9 mouse cellular contexts compared by ENCODE assay signal in the genomic region with DNA sequence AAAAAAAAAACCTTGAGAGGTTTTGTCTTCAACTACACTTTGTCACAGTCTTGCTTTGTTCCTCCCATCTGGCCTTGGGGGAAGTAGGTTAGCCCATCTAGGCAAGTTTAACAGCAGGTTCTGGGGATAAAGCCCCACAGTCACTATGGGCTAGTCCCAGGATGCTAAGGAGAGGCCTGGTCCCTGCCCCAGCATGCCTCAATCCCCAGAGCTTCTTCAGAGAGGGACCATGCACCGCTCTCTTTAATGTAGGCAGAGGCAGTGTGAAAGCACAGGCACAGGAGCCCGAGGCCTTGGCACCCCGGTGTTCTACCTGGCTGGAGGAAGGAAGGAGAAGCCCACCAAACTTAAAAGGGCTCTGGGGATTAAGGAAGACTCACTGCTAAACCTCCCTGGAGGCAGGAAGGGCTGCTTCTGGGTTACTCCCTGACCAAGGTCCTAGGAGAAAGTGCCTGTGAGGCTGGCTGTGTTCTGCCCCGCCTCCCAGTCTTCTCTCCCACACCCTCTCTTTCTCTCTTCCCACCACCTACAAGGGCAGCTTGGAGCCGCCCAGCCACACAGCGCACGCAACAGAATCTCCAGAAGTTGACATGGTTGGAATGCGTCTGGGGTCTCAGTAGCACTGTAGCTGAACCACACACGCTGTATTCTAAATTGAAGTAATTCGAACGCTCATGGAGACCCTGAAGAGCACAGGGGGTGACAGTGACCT.
DNase-seq lines count a peak whose midpoint lies in the region; ATAC-seq lines count a peak whose summit lies in the region.
"Had no signal": no experiment of that assay in that cellular context is flagged by ENCODE, and none has a peak within 500 bp of the region (broad histone marks: within the 10 kb centered on the region; RNA-seq: fewer than 3 reads in every experiment).

No protein-coding gene starts in this region.

- H3K9ac ChIP-seq in heart, embryonic 14.5 days (ENCODE audit: low read length): peak overlapping the region; percentile 75

- peak overlapping the region; percentile 86 for H3K27ac ChIP-seq in heart, embryonic 10.5 days
- H3K27ac ChIP-seq in heart, embryonic 14.5 days (replicated peaks in 1 of 2; ENCODE audit: control insufficient read depth in 1 of 2, insufficient read depth in 1 of 2, low read depth in 2 of 2, low read length in 2 of 2): peak overlapping the region; percentile 65 to 88

- peak overlapping the region; percentile 62 for H3K4me3 ChIP-seq in heart, embryonic 10.5 days
- peak overlapping the region; percentile 42 to 49 for H3K4me3 ChIP-seq in heart, embryonic 14.5 days (ENCODE audit: control insufficient read depth in 1 of 2, insufficient read depth in 1 of 2, low read depth in 1 of 2, low read length in 2 of 2)

- WGBS in heart, embryonic 10.5 days: 5% methylated on average over 11 of the region's 11 CpGs
- 5% methylated on average over 11 of the region's 11 CpGs for WGBS in heart, embryonic 14.5 days

- peak overlapping the region; percentile 92 for H3K4me2 ChIP-seq in heart, embryonic 14.5 days (ENCODE audit: low read length)

- H3K9me3 ChIP-seq in heart, embryonic 10.5 days: no peaks in the 10 kb centered on the region
- no peaks in the 10 kb centered on the region for H3K9me3 ChIP-seq in heart, embryonic 14.5 days (ENCODE audit: control insufficient read depth, low read length)

- H3K4me1 ChIP-seq in heart, embryonic 10.5 days: peaks cover 28% of the 10 kb centered on the region
- H3K4me1 ChIP-seq in heart, embryonic 14.5 days (ENCODE audit: control insufficient read depth in 2 of 2, insufficient read depth in 2 of 2, low read length in 2 of 2): peaks cover 15 to 20% of the 10 kb centered on the region in 2 experiments

- ATAC-seq in heart, embryonic 14.5 days (ENCODE audit: insufficient number of reproducible peaks, insufficient read depth, low FRiP score, low read depth): peak; percentile 74

- no peaks in the 10 kb centered on the region for H3K36me3 ChIP-seq in heart, embryonic 10.5 days
- H3K36me3 ChIP-seq in heart, embryonic 14.5 days (ENCODE audit: control insufficient read depth, insufficient read depth, low read length): no peaks in the 10 kb centered on the region

- H3K27me3 ChIP-seq in heart, embryonic 10.5 days (ENCODE audit: insufficient read depth, poor library complexity, severe bottlenecking): no peaks in the 10 kb centered on the region
- no peaks in the 10 kb centered on the region for H3K27me3 ChIP-seq in heart, embryonic 14.5 days (ENCODE audit: control insufficient read depth, insufficient read depth, low read length)
- H3K27me3 ChIP-seq: Patski had no signal

- DNase-seq in heart, embryonic 10.5 days (ENCODE audit: low spot score): peak; percentile 78
- no peak for DNase-seq in heart, adult 8-10 months (ENCODE audit: low spot score)
- DNase-seq in cerebellum, adult 9-11 months: peak; percentile 8
- DNase-seq in kidney, postnatal 14 days: peak; percentile 70
- DNase-seq in lung, postnatal 14 days: peak; percentile 52
- DNase-seq in retina, embryonic 14.5 days (ENCODE audit: low spot score): peak; percentile 35
- DNase-seq in right cerebral cortex, postnatal 14 days: no peak

Comparison
In these comparisons a context has a peak if more than half of its experiments do, and no peak if none do; other contexts are left out.
1. DNase-seq: peak in heart, embryonic 10.5 days (single experiment), cerebellum, adult 9-11 months (single experiment), kidney, postnatal 14 days (single experiment), lung, postnatal 14 days (single experiment) and retina, embryonic 14.5 days (single experiment); none in heart, adult 8-10 months (single experiment) and right cerebral cortex, postnatal 14 days (single experiment).